Mouse (Mus musculus): Measurements from ENCODE around the gene Uimc1. TPM values are rescaled to one million over a fixed set of nuclear protein-coding genes. Genes with fewer than 3 reads are reported as not detected.

Gene Uimc1
- polyA plus RNA-seq (2014; fragmentation: Illumina TruSeq; extraction: RNeasy Lipid Tissue Mini Kit (QIAGEN cat#74804)), result 46.3 TPM

DNA sequence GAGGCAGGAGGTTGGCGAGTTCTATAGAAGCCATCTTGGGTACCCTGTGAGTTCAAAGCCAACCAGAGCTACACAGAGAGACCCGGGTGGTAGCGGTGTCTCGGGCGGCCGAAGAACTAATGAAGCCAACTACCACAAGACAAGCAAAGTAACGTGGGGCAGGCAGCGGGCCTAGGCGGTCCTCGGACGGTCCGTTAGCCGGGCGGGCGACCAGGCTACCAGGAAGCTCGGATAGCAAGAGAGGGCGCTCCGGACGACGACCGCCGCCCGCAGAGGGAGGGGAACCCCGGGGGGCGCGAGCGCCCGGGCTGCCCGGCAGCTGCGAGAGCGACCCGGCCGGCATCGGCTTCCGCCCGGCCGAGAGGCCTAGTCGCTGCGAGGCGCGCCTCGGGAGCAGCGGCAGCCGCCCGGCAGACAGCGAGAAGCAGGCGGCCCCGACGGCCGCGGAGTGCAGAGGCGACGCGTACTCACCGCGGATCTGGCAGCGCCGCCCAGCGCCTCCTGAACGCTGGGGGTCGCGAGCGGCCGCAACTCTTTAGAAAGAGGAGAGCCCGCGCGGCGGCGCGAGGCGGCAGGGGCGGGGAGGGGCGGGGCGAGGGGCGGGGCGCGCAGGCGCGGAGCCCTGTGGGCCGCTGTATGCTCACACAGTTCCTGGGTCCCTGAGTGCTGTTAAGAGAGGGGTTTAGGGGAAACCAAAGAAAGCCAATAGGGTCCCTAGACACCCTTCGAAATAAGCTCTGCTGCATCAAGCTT, at the start of gene Uimc1:
Uimc1 (minus strand) TSS at position 575 of the 753 bp plus-strand sequence.

DNA sequence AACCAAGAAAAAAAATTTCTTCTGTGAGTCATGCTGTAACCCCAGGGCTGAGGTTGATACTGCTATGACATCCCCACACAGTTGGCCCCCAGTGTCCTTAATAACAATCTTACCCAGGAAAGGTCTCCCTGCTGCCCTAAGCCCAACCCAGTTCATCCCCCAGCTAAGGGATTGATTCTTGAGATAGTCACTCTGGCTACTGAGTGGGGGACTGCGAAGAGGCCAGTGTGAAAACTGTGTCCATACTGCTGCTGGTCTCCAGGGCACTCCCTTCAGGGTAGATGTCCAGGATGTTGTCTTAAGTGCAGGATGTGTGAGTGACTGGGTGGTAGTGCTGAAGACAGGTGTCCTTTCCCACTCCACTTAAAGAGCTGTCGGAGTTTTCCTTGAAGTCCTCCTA, 33.3 kb upstream of the Uimc1 start, which contains the start of gene Gm17617:
Gm17617 (minus strand) TSS at position 101 of the 400 bp plus-strand sequence.

DNA sequence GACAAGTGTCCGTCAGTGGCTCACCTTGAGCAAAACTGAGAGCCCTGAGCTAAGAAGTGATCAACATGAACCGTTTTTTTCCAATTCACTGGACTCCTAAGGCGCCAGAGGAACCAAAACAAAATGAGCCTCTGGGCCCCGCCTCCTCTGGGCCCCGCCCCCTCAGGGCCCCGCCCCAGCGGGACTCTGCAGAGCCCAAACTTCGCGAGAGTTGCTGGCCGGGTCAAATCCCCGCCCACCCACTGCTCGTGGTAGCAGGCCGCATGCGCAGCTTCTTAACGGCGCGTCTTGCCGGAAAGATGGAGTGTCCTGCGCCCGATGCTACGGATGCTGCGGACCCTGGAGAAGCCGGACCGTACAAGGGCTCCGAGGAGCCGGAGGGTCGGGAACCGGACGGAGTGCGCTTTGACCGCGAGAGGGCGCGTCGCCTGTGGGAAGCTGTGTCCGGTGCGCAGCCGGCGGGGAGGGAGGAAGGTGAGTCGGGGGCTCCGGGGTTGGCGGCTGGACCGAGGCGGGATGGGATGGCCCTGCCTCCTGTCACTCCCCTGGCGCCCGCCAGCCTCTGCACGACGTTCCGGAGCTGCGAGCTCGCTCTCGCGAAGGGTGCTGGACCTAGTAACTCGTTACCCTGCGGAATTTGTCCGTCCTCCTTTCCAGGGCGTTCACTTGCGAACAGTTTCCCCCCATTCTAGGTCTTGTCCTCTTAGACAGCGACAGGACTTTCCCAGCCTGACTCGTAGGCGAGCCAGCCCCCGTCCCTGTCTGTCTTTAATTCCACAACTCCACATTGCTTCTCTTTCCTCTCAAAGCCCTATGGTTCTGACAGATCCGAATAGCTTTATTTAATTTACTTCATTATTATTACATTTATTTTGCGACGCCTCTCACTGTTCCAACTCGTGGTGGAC, 5.2 kb upstream of the Uimc1 start, which contains the start of gene Zfp346:
Zfp346 (plus strand) TSS at position 267 of the 908 bp plus-strand sequence.

DNA sequence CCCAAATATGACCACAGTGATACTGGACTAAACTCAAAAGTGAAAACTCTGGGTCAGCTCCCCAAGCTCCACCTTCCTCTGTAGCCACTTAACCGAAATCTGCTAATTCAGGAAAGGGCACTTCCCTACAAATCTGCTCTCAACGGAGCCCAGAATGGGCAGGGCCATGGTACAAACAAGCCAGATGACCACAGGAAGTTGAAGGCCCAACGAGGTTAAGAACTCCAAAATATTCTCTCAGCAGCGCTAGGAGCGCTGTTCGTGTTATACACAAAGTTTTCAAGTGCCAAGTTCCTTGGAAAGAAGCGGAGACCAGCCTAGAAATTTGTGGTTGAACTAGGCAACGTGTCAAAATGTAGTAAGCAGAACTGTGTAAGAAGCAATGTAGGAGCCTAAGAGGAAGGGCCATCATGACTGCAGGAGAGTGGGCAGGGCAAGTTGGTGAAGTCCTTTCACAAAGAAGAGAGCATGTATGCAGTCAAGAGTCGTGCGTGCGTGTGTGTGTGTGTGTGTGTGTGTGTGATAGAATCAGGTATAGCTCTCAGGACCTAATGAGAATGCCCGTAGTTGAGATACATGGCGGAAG, 78.8 kb downstream of the Uimc1 start, which contains the start of gene Hk3:
Hk3 (minus strand) TSS at position 192 of the 586 bp plus-strand sequence.

Other genes with a start within 250 kb of the Uimc1 start
- not detected for gene Unc5a, start 150.9 kb downstream of the Uimc1 start, polyA plus RNA-seq (2014; fragmentation: Illumina TruSeq; extraction: RNeasy Lipid Tissue Mini Kit (QIAGEN cat#74804))
- gene Hk3, start 78.9 kb downstream of the Uimc1 start, polyA plus RNA-seq (2014; fragmentation: Illumina TruSeq; extraction: RNeasy Lipid Tissue Mini Kit (QIAGEN cat#74804)), result not detected
- 8.5 TPM for gene Zfp346, start 5.0 kb upstream of the Uimc1 start, polyA plus RNA-seq (2014; fragmentation: Illumina TruSeq; extraction: RNeasy Lipid Tissue Mini Kit (QIAGEN cat#74804))
- not detected for gene Gm17617, start 33.2 kb upstream of the Uimc1 start, polyA plus RNA-seq (2014; fragmentation: Illumina TruSeq; extraction: RNeasy Lipid Tissue Mini Kit (QIAGEN cat#74804))
- 0.34 TPM for gene Fgfr4, start 52.3 kb upstream of the Uimc1 start, polyA plus RNA-seq (2014; fragmentation: Illumina TruSeq; extraction: RNeasy Lipid Tissue Mini Kit (QIAGEN cat#74804))
- gene Nsd1, start 109.5 kb upstream of the Uimc1 start, polyA plus RNA-seq (2014; fragmentation: Illumina TruSeq; extraction: RNeasy Lipid Tissue Mini Kit (QIAGEN cat#74804)), result 125 TPM
- gene Prelid1, start 220.2 kb upstream of the Uimc1 start, polyA plus RNA-seq (2014; fragmentation: Illumina TruSeq; extraction: RNeasy Lipid Tissue Mini Kit (QIAGEN cat#74804)), result 4.0 TPM
- gene Rab24, start 221.6 kb upstream of the Uimc1 start, polyA plus RNA-seq (2014; fragmentation: Illumina TruSeq; extraction: RNeasy Lipid Tissue Mini Kit (QIAGEN cat#74804)), result 3.6 TPM
- gene Mxd3, start 229.5 kb upstream of the Uimc1 start, polyA plus RNA-seq (2014; fragmentation: Illumina TruSeq; extraction: RNeasy Lipid Tissue Mini Kit (QIAGEN cat#74804)), result 0.68 TPM